Mouse (Mus musculus) right cerebral cortex, postnatal 10 days (tissue): ENCODE measurements around the gene Hpd.
A peak's percentile ranks its signal among the peaks of the same experiment; 100 is the strongest.

Experiments
- DNase-seq, 2 experiments: peaks; one replicate each; pipeline ENCODE4 v3.0.0; 2021; ENCODE audit warnings: low spot score in 2 of 2

Gene Hpd

DNA sequence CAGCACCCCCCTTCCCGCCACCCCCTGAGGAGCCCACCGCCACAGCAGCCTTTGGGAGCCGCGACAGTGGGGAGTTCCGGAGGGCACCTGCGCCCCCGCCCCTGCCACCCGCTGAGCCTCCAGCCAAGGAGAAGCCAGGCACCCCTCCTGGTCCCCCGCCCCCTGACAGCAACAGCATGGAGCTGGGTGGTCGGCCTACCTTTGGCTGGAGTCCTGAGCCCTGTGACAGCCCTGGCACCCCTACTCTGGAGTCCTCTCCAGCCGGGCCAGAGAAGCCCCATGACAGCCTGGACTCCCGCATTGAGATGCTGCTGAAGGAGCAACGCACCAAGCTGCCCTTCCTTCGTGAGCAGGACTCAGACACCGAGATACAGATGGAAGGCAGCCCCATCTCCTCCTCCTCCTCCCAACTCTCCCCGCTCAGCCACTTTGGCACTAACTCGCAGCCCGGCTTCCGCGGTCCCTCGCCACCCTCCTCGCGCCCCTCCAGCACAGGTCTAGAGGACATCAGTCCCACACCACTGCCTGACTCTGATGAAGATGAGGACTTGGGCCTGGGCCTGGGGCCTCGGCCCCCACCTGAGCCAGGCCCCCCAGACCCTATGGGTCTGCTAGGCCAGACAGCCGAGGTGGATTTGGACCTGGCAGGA, 34.3 kb downstream of the Hpd start:
- DNase-seq, result peak in 1 of 2 experiments; percentile 31

DNA sequence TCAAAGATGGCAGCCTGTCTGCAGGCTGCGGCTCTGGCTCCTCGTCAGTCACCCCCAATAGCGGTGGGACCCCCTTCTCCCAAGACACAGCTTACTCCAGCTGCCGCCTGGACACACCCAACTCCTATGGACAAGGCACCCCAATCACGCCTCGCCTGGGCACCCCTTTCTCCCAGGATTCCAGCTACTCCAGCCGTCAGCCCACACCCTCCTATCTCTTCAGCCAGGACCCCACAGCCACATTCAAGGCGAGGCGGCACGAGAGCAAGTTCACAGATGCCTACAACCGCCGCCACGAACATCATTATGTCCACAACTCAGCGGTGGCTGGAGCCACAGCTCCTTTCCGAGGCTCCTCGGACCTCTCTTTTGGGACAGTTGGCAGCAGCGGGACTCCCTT, 35.0 kb downstream of the Hpd start:
- peak in 1 of 2 experiments; percentile 24 for DNase-seq

DNA sequence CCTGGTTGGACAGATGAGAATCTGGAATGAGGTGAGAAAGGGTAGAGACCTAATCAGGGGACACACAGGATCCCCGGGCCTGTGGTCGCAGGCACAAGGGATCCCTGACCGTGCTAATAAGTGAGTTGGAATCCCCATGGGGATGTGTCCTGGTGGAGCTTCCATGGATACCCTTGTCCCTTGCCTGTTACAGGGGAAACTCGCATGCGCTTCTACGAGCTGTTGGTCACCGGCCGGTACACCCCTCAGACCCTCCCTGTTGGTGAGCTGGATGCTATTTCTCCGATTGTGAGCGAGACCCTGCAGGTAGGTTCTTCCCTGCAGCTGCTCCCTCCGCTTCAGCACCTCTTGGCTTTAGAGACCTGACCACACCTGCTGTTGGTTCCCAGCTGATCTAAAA, 36.2 kb downstream of the Hpd start:
- no peak for DNase-seq

DNA sequence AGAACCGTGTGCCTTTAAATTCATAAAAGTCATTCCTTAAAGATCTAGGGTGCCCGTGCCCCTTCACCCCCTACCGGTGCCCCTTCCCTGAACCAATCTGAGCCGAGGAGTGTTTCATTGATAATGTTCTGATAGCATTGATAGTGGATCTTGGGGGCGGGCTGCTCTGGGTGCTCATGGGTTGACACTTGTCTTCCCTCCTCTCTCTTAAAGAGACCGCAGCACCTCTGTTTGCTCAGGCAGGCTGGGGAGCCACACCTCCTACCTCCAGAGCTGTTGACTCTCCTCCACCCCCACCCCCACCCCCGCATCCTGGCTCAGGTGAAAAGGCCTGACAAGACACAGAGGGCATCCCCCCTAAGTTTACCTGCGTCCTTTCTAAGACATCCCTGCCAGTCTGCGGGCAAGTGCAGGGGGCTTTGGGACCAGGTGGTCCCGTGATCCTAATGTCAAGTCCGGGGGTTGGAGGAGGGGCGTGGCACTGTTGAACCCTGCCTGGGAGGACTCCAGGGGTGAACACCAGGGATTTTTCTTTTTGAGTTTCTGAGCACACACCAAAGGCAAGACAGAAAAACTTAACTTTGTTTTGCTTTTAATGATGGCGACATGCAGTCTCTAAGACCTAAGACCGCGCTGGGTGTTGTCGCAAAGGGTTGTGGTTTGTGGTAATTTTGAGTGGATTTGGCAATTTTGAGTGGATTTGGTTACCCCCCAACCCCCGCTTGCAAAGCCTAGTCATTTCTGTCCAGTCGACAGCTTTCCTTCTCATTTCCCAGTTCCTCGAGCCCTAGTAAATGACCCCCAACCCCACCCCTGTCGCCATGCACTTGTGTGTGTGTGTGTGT, 37.6 kb downstream of the Hpd start:
- DNase-seq, result peak in 1 of 2 experiments; percentile 31

DNA sequence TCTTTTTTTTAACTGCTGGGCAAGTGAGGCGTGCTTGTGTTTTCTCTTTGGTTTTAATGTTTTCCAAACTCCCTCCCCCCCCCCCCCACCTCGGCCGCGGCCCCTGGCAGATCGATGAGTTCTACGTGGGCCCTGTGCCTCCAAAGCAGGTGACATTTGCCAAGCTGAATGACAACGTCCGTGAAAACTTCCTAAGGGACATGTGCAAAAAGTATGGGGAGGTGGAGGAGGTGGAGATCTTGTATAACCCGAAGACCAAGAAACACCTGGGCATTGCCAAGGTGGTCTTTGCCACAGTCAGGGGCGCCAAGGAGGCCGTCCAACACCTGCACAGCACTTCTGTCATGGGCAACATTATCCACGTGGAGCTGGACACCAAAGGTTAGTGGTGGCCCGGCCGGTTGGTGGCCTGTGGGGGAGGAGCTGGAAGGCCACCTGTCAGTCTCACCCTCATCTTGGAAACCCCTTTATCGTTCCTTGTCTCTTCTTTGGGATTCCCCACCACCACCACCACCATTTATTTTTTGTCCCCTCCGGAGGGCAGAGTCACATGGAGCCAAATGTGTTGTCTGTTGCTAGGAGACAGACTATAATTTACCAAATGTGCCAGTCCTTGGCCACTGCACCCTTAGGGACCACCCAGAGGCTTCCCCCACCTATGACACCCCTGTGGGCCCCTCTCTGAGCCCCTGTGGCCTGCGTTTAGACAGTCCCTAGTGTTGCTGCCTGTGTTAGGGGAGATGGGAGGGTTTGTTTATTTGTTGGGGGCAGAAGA, 38.4 kb downstream of the Hpd start:
- DNase-seq, result peak in 1 of 2 experiments; percentile 25

DNA sequence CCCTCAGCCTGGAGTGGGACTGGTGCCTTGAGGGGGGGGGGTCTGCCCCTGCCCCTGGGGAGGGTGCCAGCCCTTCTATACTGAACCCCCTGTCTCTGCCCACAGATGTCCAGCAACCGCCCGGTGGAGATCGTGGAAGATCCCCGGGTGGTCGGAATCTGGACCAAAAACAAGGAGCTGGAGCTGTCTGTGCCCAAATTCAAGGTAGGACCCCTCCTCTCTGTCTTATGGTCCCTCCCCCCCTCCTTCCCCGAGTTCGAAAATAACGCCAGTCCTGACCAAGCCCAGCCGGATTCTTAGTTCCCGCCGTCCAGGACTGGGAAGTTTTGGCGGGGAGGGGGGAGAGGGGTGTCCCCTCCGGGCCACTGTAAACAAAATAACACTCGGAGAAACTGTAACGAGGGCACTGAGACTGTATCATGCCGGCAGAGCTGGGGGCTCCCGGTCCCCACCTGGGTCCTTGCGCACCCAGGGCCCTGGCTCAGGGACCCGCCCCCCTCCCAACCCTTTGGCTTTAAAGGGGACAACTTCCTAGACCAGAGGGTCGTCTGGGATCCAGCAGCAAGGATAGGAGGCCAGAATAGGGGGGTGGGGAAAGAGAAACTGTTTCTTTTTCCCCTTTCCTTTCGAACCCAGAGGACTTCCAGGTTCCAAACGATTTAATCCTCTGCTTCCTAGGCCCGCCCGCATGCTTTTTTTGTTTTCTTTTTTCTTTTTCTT, 39.1 kb downstream of the Hpd start:
- DNase-seq, result peak in 1 of 2 experiments; percentile 36

DNA sequence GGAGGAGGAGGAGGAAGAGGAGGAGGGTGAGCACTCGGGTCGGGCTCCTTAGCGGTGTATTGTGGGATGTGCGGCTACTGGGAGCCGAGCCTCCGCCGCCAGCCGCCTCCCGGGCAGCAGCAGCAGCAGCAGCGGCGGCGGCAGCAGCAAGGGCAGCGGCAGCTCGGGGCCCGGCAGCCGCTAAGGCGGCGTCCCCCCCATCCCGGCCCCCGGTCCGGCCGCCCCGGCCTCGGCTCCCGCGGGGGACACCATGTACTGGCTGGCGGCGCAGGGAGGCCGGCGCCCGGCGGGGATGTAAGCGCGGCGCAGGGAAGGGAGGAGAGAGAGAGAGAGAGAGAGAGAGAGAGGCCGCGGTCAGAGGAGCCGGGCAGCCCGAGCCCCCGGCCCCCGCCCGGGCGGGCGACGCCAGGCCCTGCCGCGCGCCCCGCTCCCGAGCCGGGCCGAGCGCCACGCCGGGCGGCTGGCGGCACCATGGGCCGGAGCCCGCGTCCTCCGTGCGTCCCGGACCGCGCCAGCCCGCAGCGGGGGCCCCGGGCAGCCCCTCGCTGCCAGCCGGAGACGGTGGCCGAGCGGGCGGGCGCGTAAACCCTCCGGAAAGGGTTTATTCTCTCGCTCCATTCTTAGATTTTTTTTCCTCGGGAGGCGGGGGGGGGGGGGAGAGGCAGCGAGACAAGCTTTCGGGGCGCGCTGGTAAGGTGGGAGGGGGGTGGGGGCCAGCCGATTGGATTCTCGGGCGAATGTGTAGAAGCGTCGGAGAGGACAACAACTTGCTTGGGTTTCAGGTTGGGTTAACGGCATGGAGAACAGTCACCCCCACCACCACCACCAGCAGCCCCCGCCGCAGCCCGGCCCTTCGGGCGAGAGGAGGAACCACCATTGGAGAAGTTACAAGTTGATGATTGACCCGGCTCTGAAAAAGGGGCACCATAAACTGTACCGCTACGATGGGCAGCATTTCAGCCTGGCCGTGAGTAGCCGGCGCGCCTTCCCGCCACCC, 40.1 kb downstream of the Hpd start, which contains the start of gene Setd1b:
Gene Setd1b (plus strand): TSS at position 33 of the 997 bp plus-strand sequence.
- DNase-seq, result peak; percentile 54 to 78

DNA sequence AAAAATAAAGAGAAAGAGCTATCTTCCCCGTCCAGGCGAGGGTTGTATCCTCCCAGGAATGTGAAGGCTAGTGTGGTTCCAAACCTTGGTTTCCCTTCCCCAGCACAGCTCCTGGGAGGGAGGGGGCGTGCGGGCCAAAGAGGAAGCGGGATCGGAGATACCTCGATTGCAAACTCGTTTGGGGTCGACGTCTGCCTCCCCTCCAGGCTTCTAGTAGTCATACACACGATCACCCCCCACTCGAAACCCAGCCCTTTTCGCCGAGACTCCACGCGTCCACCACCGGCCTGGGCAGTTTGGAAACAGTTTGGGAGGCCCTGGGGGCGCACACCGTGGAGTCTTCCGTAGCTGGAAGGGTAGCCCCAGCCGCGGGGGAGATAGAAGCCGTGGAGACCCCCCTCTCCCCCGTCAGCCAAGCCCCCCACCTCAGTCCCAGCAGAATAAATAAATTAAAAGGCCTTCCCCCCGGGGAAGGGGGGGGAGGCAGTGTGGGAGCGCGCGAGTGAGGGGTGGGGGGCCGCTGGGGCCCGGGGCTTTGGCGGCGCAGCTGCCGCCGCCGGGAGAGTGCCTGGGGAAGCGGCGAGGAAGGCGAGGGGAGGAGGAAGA, 40.9 kb downstream of the Hpd start:
- DNase-seq, result peak; percentile 73 to 78

DNA sequence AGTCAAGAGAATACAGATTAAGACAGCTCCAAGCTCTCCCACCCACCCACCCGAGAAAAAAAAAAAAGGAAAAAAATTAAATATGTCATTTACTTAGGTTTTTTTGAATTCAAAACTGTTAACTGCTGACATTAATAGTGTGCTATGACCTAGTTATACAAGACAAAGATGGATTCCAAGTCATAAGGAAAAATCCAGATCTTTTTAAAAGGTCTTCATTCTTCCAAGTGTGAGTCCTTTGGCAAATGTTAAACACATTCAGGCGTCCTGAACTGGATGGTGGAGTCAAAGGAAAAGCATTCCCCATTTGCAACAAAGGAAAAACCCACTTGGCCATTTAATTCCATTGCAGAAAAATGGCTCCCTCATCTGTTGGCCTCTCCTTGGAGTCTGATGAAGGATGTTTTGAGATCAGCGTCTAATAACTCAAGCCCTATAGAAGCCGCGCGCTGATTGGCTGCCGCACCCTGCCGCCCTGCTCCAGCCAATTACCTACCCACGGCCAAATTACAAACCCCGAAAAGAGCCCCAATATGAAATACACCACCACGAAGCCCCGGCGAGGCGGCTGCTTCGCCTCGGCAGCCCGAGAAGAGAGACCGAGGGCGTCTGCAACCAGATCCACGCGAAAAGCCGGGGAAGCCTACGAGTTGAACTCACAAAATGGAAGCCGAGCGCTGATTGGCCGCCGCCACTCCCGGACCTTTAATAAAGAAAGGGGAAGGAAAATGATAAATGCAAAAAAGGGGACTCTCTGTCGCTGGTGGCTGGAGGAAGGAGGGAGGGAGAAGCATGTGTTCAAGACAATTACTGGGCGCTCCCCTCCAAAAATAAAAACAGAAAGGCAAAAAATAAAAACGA, 41.6 kb downstream of the Hpd start:
- peak; percentile 93 to 97 for DNase-seq

DNA sequence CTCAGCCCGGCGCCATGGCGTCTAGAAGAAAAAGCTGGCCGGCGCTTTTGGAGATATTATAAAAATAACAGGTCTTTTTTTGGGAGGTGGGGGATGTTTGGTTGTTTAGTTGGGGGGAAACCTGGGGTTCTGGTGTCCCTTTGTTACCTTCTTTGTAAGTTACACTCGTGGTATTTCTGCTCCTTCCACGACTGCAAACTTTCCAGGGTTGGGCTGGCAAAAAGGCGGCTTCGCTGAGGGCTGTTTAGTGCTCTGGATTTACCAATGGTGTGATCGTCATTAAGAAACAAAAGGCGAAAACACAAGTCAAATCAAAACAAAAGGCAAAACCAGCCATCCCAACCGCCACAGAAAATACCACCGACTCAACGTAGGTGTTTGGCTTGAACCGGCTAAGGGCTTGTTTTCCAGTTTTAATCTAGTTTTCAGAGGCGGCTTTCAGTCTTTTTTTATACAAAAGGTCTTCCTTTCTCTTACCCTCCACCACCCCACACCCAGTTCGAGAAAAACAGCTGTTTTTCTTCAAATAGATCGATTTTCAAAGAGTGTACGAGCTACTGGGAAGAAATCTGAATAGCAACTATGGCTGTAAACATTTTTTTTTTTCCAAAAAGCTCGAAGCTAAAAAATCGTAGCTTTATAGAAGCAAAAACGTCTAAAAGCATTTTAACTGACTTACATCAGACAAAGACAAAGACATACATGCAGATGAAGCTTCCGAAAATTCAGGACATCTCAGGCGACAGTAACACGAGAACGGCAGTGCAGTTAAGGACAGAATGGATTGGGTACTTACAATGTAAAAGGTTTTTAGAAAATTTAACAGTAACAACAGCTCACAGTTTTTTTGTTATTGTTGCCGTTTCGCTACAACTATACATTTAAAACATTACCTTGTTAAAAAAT, 42.6 kb downstream of the Hpd start:
- DNase-seq, result peak in 1 of 2 experiments; percentile 32

DNA sequence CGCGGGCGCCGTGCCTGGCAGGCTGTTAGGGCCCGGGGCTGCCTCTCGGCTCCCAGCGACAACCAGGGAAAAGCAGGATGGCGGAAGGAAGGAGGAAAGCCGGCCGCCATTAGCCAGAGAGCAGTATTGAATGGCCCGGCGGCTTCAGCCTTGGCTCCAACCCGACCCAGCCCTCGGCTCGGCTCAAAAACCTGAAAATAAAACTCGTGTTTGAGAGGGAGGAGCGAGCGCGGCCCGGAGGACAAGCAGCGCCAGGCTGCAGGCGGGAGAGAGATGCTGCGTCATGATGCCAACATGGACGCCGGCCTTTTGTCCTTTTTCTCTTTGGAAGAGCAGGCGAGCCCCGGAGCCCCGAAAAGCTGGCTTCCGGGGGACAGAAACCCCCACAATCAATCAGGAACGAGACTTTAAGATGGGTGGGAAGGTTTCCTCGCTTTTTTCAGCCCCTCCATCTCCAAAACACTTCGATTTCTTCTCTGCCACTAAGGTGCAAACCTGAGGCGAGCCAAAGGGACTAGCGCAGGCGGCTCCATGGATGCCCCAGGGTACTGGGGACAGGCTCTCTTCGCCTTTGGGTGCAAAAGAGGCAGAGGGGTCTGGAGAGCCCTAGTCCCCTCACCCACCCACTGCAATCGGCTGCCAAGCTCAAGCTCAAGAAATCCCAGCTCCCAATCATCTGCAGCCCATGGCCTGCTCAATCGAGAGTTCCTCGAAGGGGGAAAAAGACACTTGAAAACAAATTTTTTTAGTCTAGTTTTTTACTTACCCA, 43.4 kb downstream of the Hpd start:
- peak; percentile 89 to 92 for DNase-seq

DNA sequence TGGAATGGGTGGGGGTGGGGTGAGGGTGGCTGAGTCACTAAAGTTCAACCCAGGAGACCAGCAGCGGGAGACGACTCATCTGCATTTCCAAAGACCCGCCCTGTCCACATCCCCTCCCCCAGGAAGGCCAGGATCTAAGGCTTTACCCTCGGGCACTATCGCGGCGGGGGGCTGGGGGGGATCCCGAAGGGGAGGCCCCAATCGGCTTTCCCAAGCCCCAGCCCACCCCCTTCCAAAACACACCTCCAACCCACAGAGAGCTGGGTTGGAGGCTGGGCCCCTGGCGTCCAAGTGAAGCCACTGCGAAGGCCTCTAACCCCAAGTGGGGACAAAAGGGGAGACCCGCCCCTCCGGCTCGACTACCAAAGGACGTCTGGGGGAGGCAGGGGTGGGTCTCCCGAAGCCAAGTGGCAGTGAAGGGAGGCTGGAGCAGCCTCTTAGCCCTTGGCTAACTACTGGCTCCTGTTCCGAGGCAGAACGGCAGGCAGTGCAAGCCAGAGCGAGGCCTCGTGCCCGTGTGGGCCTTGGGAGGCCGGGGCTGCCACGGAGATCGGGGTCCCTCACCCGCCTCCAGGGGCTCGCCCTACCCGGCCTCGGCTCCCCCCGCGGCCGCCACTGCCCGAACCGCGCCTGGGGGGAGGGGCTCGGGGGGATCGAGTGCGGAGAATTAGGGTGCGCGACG, 44.2 kb downstream of the Hpd start:
- peak in 1 of 2 experiments; percentile 74 for DNase-seq

DNA sequence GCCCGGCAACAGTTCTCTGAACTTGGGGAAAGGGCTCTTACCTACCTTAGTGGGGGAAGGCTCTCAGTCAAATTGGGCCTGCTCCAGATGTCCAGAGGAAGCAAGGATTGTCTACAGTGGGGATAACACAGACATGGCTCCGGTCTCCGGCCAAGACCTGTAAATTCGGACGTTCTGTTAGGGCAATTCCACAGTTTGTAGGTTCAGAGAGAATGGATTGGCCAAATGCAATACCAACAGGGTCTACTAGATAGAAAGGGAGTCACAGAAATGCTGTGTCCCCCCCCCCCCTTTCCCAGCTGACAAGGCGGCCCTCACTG, 44.7 kb downstream of the Hpd start:
- DNase-seq, result no peak

DNA sequence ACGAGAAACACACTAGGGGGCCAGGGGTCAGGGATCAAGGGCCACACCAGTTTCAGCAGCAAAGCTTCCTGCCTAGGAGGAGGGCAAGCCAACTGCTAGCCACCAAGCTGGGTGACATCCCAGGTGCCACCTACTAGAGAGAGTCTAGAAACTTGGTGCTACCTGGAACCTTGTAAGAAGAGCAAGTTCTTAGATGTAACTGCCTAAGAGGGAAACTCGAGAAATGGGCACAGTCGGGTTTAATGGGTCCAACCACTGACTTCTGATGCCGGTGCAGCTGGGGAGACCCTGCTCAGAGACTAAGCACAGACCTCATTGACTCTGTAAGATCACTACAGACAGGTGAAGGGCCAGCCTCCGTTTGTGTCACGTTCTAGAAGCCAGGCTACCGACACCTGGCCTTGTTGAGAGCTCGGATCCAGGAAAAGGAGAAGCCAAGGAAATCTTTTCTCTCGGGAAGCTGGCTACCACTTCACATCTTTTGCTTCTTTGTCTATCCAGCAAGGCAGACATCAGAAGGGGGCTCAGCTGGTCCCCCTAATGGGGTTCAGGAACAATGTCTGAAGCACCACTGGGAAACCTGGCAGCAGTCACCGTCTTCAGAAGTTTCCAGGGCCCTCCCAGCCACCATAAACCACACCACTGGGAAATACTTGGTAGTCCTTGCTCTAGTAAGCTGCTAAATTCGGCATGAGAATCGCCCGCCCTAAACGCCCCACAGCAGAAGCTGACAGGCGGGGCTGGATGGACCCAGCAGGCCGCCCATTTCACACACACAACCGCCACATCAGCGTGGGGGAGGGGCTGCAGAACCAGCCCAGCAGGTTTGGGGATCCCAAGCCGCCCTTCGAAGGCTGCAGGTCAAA, 45.2 kb downstream of the Hpd start:
- peak; percentile 85 to 86 for DNase-seq

DNA sequence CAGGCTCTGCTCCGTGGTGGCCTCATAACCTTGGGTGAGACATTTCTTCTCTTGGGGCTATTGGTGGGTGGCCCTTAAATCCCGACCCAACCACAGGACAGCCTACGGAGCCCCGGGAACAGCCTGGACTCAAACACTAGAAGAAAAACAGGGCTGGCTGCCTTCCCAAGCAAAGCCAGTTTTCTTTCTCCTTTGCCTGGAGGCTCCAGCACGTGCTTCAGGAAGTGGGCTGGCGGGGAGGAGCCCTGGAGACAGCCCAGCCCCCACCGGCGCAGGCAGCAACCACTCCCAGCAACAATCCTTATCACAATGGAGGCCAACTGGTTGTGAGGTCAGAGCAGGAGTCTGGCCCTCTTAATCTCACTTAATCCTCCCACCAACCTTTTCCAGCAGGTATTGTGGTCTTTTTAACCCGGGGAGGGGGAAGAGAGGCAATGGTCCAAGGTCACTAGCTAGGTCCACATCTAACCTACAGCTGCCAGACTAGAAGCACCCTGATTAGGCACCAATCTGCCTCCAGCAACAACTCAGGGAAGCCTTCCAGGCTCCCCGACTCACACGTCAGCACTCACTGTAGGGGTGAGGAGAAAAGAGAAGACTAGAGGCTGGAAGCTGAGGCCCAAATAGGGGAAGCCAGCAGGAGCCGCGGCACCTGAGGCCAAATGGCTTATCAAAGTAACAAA, 46.0 kb downstream of the Hpd start:
- peak; percentile 94 to 95 for DNase-seq
